Mouse (Mus musculus) layer of hippocampus, postnatal 10 days (tissue): Measurements from ENCODE around the gene Trpm1. TPM values are rescaled to one million over a fixed set of nuclear protein-coding genes. Genes with fewer than 3 reads are reported as not detected.
A peak's percentile ranks its signal among the peaks of the same experiment; 100 is the strongest.

Source experiments
- DNase-seq, 2 experiments: peaks; one replicate each; pipeline ENCODE4 v3.0.0; 2021; ENCODE audit warnings: low spot score in 2 of 2
- total RNA-seq, 2 experiments: library from RNA; stranded (reverse); gene quantifications; 2 replicates each; pipeline ENCODE4 v1.2.3; 2021

Gene Trpm1
- total RNA-seq, 2 experiments from 2014 or later = 0.11 TPM

DNA sequence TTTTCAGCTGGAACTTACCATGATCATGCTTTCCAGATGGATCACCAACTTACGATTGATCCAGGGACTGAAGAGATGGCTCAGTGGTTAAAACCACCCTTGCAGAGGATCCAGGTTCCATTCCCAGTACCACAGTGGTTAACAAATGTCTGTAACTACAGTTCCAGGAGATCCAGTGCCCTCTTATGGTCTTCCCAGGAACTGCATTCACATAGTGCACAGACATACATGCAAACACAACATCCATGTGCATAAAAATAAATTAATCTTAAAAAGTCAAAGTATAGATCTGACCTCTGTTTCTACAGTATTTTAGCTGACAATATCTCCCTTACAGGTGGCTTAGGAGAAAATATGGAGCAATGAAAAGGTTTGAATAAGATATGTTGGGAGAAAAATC lies 77.4 kb downstream of the Trpm1 start:
- no peak for DNase-seq

DNA sequence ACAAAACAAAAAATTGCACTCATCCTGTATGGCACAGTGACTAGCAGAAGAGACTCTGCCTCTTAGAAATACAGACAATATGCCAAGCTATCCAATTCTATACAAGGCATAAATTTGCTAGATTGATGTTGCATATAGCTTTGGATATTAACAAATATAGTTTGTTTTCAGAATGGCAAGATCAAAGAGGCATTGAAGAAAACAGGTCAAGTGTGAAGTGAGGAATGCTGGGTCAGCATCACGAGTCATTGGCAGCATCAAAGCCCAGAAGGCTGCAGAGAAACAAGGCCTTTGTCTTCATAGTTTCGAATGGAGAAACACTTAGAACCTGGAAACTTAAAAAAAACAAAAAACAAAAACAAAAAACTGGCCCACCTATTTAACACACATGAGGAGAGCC lies 78.4 kb downstream of the Trpm1 start:
- DNase-seq = no peak

DNA sequence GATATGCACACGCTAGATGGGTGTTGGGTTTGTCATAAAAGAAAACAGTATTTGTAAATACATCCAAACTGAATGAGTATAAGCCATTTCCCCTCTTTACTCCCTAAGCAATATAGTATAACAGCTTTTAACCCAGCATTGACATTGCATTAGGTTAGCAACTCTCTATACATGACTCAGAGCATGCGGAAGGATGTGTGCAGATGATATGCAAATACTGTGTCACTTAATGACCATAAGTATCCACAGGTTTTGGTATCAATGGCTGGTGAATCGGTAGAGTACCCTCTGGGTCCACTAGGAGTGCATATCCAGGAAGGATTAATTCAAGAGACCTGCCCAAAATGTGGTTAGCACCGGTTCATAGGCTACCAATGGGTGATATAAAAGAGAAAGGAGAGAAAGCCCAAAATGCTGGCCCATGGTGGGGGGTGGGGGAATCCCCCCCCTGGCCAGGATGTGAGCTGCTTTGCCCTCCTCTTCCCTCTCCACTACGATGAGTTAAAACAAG lies 80.7 kb downstream of the Trpm1 start:
- DNase-seq = no peak

DNA sequence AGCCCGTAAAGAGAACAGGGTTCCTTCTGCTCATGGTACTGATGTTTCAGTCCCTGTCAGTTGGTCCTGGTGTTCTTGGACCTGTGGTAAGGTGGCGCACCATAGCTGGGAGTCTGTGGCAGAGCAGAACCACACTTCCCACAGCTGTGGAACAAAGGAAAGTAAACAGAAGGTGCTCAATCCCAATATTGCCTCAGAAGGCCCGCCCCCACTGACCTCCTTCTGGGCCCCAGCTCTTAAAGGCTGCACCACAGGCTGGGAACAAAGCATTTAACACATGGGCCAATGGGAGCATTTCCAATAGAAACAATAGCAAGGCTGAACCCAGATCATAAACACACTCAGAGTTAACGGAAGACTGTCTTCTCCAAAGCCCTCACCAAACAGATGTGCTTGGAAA lies 82.9 kb downstream of the Trpm1 start:
- no peak for DNase-seq

DNA sequence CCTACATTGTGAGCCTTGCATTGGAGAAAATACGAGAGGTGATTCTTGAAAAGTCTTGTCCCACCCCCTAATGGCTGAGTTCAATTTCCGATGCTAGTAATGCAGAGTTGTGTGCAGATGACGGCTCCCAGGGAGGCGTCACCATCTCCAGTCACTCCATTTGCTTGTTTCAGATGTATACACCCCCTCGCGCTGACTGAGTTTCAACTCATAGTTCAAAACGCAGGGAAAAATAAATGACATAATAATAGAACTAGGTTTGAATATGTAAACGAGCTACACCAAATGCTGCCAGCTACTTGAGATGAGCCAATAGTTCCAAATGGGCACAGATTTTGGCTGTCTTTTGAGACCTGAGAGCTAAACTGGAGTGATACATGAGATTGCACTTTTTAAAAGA lies 84.1 kb downstream of the Trpm1 start:
- no peak for DNase-seq

DNA sequence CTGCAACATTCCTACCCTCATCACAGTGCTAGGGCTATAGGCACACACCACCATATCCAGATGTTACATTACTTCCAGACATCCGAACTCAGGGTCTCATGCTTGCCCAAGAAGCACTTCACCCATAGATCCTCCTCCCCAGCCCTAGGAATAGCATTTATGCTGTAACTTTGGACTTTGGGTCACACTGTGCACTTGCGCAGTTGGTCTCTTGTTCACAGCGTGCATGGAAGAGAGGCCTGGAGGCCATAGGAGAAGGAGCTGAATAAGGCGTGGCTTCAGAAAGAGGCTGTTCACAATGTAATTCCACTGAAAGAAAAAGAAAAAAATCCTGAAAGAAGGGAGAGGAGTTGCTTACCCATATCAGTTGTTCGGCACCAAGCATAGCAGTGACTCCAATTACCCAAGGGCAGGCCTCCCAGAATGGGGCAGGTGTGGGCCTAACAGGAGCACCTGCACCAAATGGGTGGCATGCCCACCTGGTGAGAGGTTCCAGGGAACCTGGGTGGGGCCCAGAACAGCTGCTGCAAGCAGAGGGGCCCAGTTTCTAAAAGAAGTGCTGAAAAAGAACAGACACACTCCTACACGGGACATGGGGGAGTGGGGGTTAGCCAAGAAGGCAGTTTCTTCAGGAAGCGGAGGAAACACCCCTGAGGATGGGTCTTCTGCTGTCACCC lies 84.9 kb downstream of the Trpm1 start:
- no peak for DNase-seq

DNA sequence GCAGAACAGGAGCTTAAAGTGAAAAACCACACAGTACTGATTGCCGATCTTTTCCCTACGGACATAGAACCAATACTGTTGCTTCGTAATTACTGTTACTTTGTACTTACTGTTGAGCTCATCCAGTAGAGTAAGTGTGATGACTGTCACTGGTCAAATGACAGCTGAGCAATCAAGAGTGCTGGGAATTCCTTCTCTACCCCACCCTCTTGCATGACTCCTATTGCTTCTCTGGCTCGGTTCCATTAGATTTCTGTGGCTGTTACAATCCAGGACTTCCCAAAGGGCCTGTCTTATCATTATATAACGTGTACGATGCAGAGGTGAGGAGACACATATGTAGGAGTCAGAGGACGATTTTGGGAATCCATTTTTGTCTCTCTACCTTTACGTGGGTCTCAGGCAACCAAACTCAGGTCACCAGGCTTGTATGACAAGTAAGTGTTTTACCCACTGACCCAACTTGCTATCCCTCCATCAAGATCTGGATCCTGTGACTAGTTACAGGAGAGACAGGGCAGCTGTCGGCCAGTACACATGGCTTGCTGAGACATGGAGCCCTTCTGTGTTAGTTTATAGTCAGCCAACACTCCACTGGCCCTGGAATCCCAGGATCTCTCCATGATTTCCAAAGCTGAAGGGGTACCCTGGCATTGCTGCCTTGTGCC lies 85.6 kb downstream of the Trpm1 start:
- DNase-seq = no peak

DNA sequence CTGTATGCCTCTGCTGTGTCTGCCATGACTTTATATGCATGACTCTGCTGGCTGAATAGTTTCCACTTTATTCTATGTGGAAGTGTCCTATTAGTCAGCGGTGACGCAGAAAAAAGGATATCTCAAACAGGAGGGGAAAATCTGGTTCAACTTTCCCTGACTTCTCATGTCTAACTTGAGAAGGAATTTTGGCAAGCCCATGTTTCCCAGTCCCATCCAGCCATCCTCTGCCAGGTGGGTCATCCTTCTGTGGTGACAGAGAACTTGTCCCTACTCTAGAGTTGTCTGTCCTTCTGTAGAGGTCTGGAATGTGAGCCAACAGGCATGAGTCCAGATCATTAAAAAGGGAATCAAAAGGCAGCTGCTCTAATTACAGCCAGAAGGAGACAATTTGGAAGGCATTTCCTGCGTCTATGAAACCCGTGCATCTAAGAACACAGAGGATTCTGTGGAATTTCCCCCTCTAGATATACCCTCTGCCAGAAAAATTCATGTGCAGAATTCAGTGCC lies 86.2 kb downstream of the Trpm1 start:
- peak; percentile 61 for DNase-seq

DNA sequence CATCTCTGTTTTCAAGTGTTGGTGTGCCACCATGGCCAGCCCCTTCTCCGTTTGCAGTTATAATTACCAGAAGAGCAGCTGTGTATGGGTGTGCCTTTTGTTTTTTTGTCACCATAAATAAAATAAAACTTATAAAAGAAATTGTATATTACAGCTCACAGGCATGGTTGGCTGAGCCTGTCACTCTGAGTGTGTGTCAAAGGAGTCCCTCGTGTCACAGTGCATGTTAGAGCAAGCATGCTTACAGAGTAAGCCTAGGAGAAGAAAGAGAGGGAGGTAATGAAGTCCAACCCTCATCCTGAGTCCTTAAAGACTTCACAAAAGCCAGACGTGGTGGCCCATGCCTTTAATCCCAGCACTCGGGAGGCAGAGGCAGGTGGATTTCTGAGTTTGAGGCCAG lies 88.8 kb downstream of the Trpm1 start:
- DNase-seq = no peak

DNA sequence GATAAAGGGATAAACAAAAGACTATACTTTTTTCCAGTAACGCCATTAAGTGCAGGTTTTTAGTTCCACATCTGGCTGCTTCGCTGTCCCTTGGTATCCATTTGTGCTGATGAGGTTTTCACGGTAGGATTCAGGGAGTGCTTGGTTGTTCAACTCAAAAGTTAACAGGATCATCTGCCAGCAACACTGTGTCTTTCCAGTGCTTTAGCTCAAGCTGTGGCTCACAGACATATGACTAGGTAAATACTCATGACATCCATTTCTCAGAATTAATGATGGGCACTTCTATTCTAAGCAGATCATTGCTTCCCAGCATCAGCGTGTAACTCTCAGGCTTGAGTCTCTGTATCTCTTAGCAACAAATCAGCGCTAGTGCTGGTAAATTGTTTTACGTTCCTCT lies 90.7 kb downstream of the Trpm1 start:
- DNase-seq = no peak

DNA sequence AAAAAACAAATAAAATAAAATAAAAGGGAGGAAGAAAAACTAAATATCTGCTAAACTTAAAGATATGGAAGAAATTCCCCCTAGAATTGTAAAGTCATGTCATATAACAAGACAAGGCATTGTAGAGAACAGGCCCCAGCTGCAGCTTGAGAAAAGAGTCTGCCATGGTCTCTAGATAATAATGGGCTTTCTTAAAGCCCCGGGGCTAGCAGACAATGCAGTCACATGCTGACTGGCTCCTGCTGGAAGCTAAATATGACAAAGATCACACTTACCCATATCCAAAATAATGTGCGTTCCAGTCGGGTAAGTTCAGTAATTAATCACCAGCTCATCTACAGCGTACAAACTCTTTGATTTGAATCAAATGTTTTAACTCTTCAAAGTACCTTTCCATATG lies 93.1 kb downstream of the Trpm1 start:
- no peak for DNase-seq

DNA sequence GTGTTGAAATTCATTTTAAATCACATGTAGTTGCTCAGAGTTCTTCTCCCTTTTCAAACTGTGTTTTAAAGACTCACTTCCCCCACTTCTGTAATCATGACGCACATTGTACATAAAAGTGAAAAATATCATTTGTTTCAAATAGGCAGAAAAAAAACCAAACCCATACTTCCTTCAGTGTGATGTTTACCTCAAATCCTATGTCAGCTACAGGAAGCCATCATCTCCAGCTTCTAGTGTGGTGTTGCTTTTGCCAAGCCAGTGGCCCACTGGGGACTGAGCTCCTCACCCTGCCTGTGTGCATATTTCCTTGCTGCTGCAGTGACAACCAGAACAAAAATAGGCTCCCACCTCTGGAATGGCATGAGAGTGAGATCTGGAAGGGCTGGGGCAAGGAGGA lies 94.7 kb downstream of the Trpm1 start:
- no peak for DNase-seq

DNA sequence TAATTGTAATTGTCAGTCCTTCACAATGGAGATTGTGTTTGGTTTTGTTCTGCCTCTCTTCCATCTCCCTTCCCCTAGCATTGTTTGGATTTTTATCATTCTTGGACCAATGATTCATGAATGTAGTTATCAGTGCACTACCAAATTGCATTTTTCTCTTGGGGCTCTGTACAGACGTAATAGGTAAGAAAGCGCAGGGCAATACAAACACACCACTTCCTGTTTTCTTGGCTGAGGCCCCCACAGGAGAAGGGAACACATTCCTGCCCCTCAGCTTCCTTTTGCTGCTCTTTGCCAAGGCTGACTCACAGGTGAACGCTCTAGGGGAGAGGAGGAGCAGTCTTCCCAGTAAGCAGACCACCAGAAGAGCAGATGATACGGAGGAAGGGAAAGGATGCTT lies 96.1 kb downstream of the Trpm1 start:
- no peak for DNase-seq

DNA sequence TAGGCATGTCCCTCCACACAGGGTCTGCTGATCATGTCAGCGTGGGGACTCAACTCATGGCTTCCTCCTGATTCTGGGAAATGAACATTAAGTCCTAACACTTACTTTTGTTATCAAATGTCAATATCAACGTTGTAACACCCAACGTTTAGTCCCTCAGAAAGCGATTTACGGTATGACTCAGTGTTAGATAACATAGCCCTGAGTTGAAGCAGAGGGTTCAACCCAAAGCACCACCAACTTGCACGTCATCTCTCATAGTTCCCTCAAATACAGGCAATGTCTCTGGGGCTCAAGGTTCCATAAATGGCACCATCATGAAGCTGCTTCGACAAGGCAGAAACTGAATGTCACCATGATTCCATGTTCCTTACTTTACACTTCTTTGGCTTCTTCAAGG lies 96.8 kb downstream of the Trpm1 start:
- no peak for DNase-seq

DNA sequence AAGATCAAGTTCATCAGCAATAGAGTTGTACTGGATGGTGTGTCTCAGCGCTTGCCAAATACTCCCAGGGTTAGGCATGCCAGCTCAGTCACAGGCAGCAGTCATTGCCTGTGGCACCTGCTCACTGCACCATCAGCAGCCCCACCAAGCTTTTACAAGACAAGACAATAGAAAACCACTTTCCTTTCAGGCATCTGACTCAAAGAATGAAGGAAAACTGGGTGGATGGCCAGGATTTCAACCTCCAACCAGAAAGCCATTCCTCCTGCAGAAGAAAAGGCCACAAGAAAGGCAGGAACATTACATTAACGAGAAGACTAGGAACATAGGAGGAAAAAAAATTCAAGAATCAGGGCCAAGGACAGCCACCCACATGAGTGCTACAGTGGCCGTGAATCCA lies 100.1 kb downstream of the Trpm1 start:
- no peak for DNase-seq

DNA sequence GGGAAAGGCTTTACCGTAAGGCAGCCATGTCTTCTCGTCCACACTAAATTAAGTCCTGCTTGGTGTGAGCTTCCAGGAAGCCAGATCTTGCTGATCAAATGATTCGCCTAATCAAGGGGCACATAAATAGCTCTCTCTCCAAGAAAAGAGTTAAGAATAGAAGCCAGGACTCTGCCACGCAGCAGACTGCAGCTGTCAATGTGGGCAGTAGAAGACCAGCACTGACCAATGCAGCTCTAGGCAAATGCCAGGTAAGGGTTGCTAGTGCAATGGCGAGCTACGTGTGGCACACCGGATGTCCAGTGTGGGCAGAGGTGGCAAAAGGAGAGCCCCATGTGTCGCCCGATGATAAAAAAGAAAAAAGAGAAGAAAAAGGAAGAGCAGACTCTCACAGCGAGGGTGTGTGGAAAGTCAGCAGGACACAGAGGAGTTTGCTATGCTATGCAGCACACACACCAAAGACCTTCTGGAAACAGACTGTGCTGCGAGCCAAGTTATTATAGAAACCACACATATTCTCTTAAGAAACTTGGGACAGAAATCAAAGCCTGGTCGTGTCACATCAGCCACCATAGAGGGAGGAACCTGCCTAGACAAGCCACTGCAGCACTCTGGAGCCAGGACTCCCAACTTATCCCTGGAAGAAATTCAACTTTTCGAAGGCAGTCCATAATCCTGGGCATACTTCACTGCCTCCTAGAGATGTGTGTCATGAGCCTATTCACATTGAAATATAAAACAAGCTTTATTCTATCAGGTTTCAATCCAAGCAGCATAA lies 112.1 kb downstream of the Trpm1 start:
- no peak for DNase-seq

DNA sequence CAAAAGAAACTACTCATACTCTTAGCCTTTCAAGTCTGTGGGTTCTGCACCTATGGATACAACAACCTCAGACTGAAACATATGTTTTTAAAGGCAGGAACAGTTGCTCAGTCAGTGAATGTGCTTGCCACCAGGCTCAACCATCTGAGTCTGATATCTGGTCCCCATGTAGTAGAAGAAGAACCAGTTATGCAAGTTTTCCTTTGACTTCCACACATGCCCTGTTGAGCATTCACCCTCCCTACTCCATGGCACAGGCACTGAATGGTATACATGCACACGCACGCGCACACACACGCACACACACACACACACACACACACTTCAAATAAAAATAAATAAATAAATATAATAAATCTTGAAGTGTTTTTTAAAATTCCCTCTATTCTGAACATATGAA lies 113.0 kb downstream of the Trpm1 start:
- DNase-seq = no peak

DNA sequence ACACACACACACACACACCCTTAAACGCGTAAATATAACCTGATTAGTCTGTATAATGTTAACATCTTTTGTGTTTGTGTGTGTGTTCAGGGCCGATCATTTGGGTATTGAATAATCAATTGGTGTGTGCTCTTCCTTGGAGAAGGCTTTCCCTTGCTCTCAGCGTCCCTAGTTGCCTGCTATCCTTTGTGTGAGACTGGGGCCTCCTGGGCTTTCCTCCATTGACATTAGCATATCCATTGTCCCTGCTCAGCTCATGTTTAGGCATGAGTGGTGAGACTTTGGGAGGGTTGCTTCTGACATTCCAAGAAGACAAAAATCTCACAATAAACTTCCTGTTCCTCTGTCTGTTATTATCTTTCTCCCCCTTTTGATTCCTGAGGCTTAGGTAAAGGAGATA lies 118.3 kb downstream of the Trpm1 start:
- DNase-seq = peak in 1 of 2 experiments; percentile 17

DNA sequence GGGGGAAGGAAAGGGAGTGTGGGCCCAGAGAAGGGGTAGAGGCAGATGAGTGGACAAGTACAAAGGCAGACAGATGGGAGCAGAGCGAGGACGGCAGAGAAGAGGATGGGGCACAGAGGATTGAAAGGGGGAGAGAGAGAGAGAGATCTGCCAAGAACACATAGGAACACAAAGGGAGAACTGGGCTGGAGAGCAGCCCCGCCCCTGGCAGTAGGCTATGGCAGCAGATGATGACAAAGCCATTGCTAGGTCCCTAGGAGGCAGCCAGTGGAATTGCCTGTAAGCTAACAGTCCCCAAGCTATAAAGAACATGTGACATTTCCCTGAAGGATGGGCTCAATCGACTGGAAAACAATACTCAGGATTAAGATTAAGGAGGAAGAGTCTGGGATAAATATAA lies 121.9 kb downstream of the Trpm1 start:
- no peak for DNase-seq

DNA sequence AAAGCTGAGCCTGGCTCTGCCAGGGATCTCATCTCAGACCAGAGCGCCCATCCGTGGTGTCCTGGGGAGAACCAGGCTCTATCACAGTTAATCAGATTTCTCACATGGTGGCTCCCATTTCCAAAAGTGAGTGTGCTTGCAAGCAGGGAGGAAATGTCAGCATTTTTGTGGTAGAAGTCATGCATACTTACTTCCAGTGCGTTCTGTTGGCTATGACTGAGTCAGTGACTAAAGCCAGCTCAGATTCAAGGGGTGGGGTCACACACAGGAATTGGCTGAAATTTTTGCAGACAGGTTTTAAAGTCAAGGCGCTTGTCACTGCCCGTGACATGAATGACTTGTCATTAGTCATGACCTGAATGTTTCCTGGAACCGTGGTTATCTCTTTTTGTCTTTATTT lies 123.3 kb downstream of the Trpm1 start:
- DNase-seq = no peak

DNA sequence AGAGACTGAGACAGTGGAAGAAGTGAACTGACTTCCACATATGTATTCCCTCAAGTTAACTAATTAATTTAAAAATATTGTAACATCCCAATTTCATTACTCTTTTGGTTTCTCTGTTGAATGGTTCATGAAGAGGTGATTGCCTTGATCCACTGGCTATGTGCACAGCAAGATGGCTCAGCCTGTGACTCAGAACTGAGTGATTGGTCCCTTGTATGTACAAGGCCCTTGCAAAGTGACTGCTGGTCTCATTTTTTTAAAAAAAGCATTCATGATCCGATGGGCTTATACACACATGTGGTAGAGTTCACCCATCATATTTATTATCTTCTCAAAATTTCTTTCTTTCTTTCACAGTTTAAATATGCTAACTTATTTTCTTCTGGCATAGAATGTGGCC lies 124.9 kb downstream of the Trpm1 start:
- no peak for DNase-seq

DNA sequence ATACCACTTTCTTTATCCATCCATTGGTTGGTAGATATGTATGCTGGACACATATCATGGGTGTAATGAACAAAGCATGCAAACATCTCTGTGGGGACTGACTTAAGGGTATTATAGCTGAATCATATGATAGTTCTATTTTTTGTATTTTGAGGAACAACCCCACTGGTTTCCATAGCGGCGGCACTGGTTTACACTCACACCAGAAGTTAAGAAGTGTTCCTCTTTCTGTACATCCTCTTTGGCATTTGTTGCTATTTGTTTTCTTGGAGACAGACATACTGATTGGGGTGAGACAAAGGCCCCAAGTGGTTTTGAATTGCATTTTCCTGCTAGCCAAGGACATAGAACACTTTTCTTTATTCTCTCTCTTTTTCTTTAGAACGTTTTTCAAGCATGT lies 125.9 kb downstream of the Trpm1 start:
- DNase-seq = no peak
